8 mouse cellular contexts compared by ENCODE assay signal in genomic region chr10:94943401-94943845, GRCm38 (mm10). TPM values are rescaled to one million over a fixed set of nuclear protein-coding genes. Genes with fewer than 3 reads are reported as not detected.
DNase-seq lines count a peak whose midpoint lies in the region; ATAC-seq and TF ChIP-seq lines count a peak whose summit lies in the region.

No protein-coding gene starts in this region.

- H3K9ac ChIP-seq in forebrain, embryonic 15.5 days (replicated peaks) = peak overlapping the region; percentile 95
- H3K9ac ChIP-seq in hindbrain, embryonic 14.5 days = peak overlapping the region; percentile 94
- H3K9ac ChIP-seq in limb, embryonic 15.5 days = peak overlapping the region; percentile 61
- peak overlapping the region; percentile 93 for H3K9ac ChIP-seq in midbrain, embryonic 14.5 days (replicated peaks; ENCODE audit: low read length)
- peak overlapping the region; percentile 63; the same call in 1 of the 2 replicates for H3K9ac ChIP-seq in stomach, postnatal 0 days (ENCODE audit: low read length)

- peak; percentile 27 for DNase-seq in kidney, adult 18-20 months
- no peak for DNase-seq in kidney, adult 9 months
- no peak for DNase-seq in hindbrain, embryonic 14.5 days (ENCODE audit: low spot score)
- peak; percentile 70 for DNase-seq in midbrain, embryonic 14.5 days
- DNase-seq in stomach, postnatal 0 days (ENCODE audit: low spot score) = peak; percentile 17

- peak overlapping the region; percentile 45 for H3K27ac ChIP-seq in bone marrow macrophage, adult 2 months (ENCODE audit: insufficient read depth, low read depth, low read length)
- peak overlapping the region; percentile 97 for H3K27ac ChIP-seq in forebrain, embryonic 15.5 days (replicated peaks)
- H3K27ac ChIP-seq in hindbrain, embryonic 14.5 days = peak overlapping the region; percentile 95
- no peak overlapping the region for H3K27ac ChIP-seq in limb, embryonic 15.5 days
- H3K27ac ChIP-seq in midbrain, embryonic 14.5 days (replicated peaks; ENCODE audit: low read depth, low read length) = peak overlapping the region; percentile 96
- no peak overlapping the region for H3K27ac ChIP-seq in stomach, postnatal 0 days (replicated peaks)

- no peak for TF ChIP-seq EP300 in stomach, postnatal 0 days (optimal IDR thresholded peaks at IDR 0.05)

- peak overlapping the region; percentile 87 for H3K4me2 ChIP-seq in forebrain, embryonic 15.5 days (replicated peaks)
- H3K4me2 ChIP-seq in hindbrain, embryonic 14.5 days (replicated peaks) = peak overlapping the region; percentile 71
- peak overlapping the region; percentile 98 for H3K4me2 ChIP-seq in limb, embryonic 15.5 days
- H3K4me2 ChIP-seq in midbrain, embryonic 14.5 days (ENCODE audit: low read length) = peak overlapping the region; percentile 76
- peak overlapping the region; percentile 97 for H3K4me2 ChIP-seq in stomach, postnatal 0 days (replicated peaks; ENCODE audit: low read depth)

- TF ChIP-seq POLR2A in bone marrow macrophage, adult 2 months (IDR thresholded peaks at IDR 0.05; ENCODE audit: borderline replicate concordance, low read depth, low read length) = no peak

- no peaks in the 10 kb centered on the region for H3K27me3 ChIP-seq in forebrain, embryonic 15.5 days
- no peaks in the 10 kb centered on the region for H3K27me3 ChIP-seq in hindbrain, embryonic 14.5 days (ENCODE audit: control insufficient read depth, insufficient read depth, low read length)
- peaks cover 59% of the 10 kb centered on the region for H3K27me3 ChIP-seq in limb, embryonic 15.5 days
- H3K27me3 ChIP-seq in midbrain, embryonic 14.5 days (ENCODE audit: control insufficient read depth, insufficient read depth, low read length) = no peaks in the 10 kb centered on the region
- H3K27me3 ChIP-seq in stomach, postnatal 0 days (ENCODE audit: control insufficient read depth, insufficient read depth, low read length) = peaks cover 2% of the 10 kb centered on the region; the same call in 1 of the 2 replicates

- H3K36me3 ChIP-seq in forebrain, embryonic 15.5 days = no peaks in the 10 kb centered on the region
- no peaks in the 10 kb centered on the region for H3K36me3 ChIP-seq in hindbrain, embryonic 14.5 days (replicated peaks; ENCODE audit: control insufficient read depth, insufficient read depth)
- no peaks in the 10 kb centered on the region for H3K36me3 ChIP-seq in limb, embryonic 15.5 days
- no peaks in the 10 kb centered on the region for H3K36me3 ChIP-seq in midbrain, embryonic 14.5 days (ENCODE audit: control insufficient read depth, insufficient read depth, low read length)
- no peaks in the 10 kb centered on the region for H3K36me3 ChIP-seq in stomach, postnatal 0 days (ENCODE audit: control insufficient read depth, insufficient read depth, low read length)

- TF ChIP-seq CTCF in bone marrow macrophage, adult 2 months (IDR thresholded peaks at IDR 0.05; ENCODE audit: low read depth, low read length) = no peak
- TF ChIP-seq CTCF in stomach, postnatal 0 days (IDR thresholded peaks at IDR 0.05; ENCODE audit: low read depth) = no peak

- peak overlapping the region; percentile 92 for H3K4me3 ChIP-seq in bone marrow macrophage, adult 2 months (ENCODE audit: insufficient read depth, low read length)
- peak overlapping the region; percentile 83 for H3K4me3 ChIP-seq in forebrain, embryonic 15.5 days
- H3K4me3 ChIP-seq in hindbrain, embryonic 14.5 days (replicated peaks; ENCODE audit: low read length) = peak overlapping the region; percentile 88
- H3K4me3 ChIP-seq in limb, embryonic 15.5 days = peak overlapping the region; percentile 75
- peak overlapping the region; percentile 76 for H3K4me3 ChIP-seq in midbrain, embryonic 14.5 days (replicated peaks; ENCODE audit: low read depth, low read length)
- peak overlapping the region; percentile 69 for H3K4me3 ChIP-seq in stomach, postnatal 0 days (ENCODE audit: low read depth, low read length)

- ATAC-seq in forebrain, embryonic 15.5 days (replicated peaks) = peak; percentile 7
- no peak for ATAC-seq in hindbrain, embryonic 14.5 days (ENCODE audit: low FRiP score)
- peak; percentile 50; the same call in 1 of the 2 replicates for ATAC-seq in limb, embryonic 15.5 days (ENCODE audit: insufficient number of reproducible peaks, low FRiP score, low TSS enrichment, low read depth)
- ATAC-seq in midbrain, embryonic 14.5 days (ENCODE audit: low FRiP score, low TSS enrichment) = peak; percentile 0; the same call in 1 of the 2 replicates
- ATAC-seq in stomach, postnatal 0 days (ENCODE audit: low FRiP score, low TSS enrichment) = 0 out of 2 replicates have a peak, but pooled peaks have one; percentile 10

- H3K4me1 ChIP-seq in bone marrow macrophage, adult 2 months (ENCODE audit: control insufficient read depth, insufficient read depth, low read length) = peaks cover 25% of the 10 kb centered on the region
- peaks cover 53% of the 10 kb centered on the region for H3K4me1 ChIP-seq in forebrain, embryonic 15.5 days
- H3K4me1 ChIP-seq in hindbrain, embryonic 14.5 days (replicated peaks; ENCODE audit: control insufficient read depth, insufficient read depth, low read length) = peaks cover 34% of the 10 kb centered on the region
- H3K4me1 ChIP-seq in limb, embryonic 15.5 days = peaks cover 31% of the 10 kb centered on the region
- H3K4me1 ChIP-seq in midbrain, embryonic 14.5 days (ENCODE audit: control insufficient read depth, insufficient read depth, low read length) = peaks cover 28% of the 10 kb centered on the region
- H3K4me1 ChIP-seq in stomach, postnatal 0 days (replicated peaks; ENCODE audit: control insufficient read depth, insufficient read depth) = no peaks in the 10 kb centered on the region

- no peaks in the 10 kb centered on the region for H3K9me3 ChIP-seq in forebrain, embryonic 15.5 days
- H3K9me3 ChIP-seq in hindbrain, embryonic 14.5 days (ENCODE audit: control insufficient read depth, low read length) = no peaks in the 10 kb centered on the region
- no peaks in the 10 kb centered on the region for H3K9me3 ChIP-seq in limb, embryonic 15.5 days
- H3K9me3 ChIP-seq in midbrain, embryonic 14.5 days (ENCODE audit: control insufficient read depth, low read length) = no peaks in the 10 kb centered on the region
- H3K9me3 ChIP-seq in stomach, postnatal 0 days (ENCODE audit: control insufficient read depth, low read length) = no peaks in the 10 kb centered on the region

- WGBS in forebrain, embryonic 15.5 days = under 1% methylated on average over 26 of the region's 26 CpGs
- WGBS in hindbrain, embryonic 14.5 days = 0% methylated on average over 26 of the region's 26 CpGs
- WGBS in limb, embryonic 15.5 days = under 1% methylated on average over 26 of the region's 26 CpGs
- WGBS in midbrain, embryonic 14.5 days = under 1% methylated on average over 26 of the region's 26 CpGs
- under 1% methylated on average over 23 of the region's 26 CpGs for WGBS in stomach, postnatal 0 days

RNA-seq across cellular contexts. Expression of gene Plxnc1, which starts 1.2 kb away (rescaled TPM):
- 76.7 and 82.8 TPM in 2 replicates for polyA plus RNA-seq in bone marrow macrophage, adult 2 months (2012; ENCODE audit: insufficient read depth, insufficient read length, missing spikeins)
- 11.2 and 11.9 TPM in 2 replicates for polyA plus RNA-seq in forebrain, embryonic 15.5 days (2015; fragmentation: Nextera tagmentation; extraction: Ambion mirVana)
- 15.5 and 16.3 TPM in 2 replicates for polyA plus RNA-seq in hindbrain, embryonic 14.5 days (2014; fragmentation: Nextera tagmentation; extraction: Ambion mirVana)
- 1.8 TPM in 2 replicates for polyA plus RNA-seq in limb, embryonic 15.5 days (2015; fragmentation: Nextera tagmentation; extraction: Ambion mirVana)
- 23.0 and 23.4 TPM in 2 replicates for polyA plus RNA-seq in midbrain, embryonic 14.5 days (2014; fragmentation: Nextera tagmentation; extraction: Ambion mirVana)
- 0.67 and 1.0 TPM in 2 replicates for polyA plus RNA-seq in stomach, postnatal 0 days (2015; fragmentation: Nextera tagmentation; extraction: Ambion mirVana)

Comparison
In these comparisons a context has a peak if more than half of its experiments do, and no peak if none do; other contexts are left out.
1. DNase-seq: peak in kidney, adult 18-20 months (single experiment), midbrain, embryonic 14.5 days (single experiment) and stomach, postnatal 0 days (single experiment); none in kidney, adult 9 months (single experiment) and hindbrain, embryonic 14.5 days (single experiment).
2. H3K27ac ChIP-seq: peak in bone marrow macrophage, adult 2 months (single experiment), forebrain, embryonic 15.5 days (single experiment), hindbrain, embryonic 14.5 days (single experiment) and midbrain, embryonic 14.5 days (single experiment); none in limb, embryonic 15.5 days (single experiment) and stomach, postnatal 0 days (single experiment).
3. Peak in every context shown above with its lines, with median percentiles within 50 percentile points of each other: H3K4me3 ChIP-seq, H3K4me2 ChIP-seq and H3K9ac ChIP-seq.